Mouse (Mus musculus) kidney, adult 2 months (tissue): ENCODE data around the gene Gm10031.

Source experiments
- CTCF ChIP-seq: fragments of 200-500 bp; conservative IDR thresholded peaks from 2 replicates; pipeline ENCODE4 v1.5.1; 2011; ENCODE audit warnings: low read depth, mild to moderate bottlenecking, control low read depth, low read length, moderate library complexity, mixed read lengths; ENCODE audit not compliant: insufficient read depth, insufficient read length
- POLR2A ChIP-seq: fragments of 200-500 bp; IDR thresholded peaks from one replicate; pipeline ENCODE4 v1.6.1; 2011; ENCODE audit warnings: low read depth, low read length, control low read depth

DNA sequence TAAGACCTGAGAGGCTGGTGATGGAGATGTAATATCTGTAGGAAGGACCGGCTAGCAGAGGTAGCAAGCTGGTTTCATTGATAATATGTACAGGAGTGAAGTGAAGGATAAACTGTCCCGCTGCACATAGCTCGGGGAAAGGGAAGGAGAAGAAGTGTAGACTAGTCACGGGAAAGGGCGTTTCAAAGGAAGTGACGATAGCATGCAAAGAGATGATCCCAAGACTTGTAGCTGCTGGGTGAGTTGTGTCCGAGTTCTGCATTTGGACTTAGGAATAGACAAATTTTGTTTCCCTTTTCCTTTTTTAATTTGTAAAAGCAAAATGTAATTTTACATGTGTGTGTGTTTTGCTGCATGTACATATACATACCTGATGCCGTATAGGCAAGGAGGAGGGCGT, 36.7 kb downstream of the Gm10031 start:
- TF ChIP-seq CTCF: no peak
- TF ChIP-seq POLR2A: no peak
